Mouse (Mus musculus): ENCODE results near the gene Tdrd7.

DNA sequence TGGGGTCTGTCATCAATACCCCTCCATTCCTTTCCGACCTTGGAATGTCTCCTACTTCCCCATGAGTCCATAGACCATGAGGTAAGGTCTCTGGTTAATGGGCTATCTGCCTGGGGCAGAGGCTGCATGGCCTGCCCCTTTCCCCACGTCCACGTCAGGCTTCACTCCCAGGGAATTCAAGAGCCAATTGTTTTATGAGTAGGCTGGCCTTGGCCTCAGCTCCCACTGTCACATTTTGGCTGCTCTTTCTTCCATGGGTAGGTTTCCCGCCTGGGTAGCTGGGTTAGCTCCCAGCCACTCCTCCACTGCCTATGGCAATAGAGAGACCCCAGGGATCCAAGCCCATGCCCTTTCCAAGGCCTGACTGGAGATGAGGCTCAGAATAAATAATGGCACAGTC, 36.6 kb upstream of the Tdrd7 start:
- no peak for TF ChIP-seq CTCF (IDR thresholded peaks at IDR 0.05; ENCODE audit: low read depth)
- no peak for TF ChIP-seq EP300 (IDR thresholded peaks at IDR 0.05; ENCODE audit: low read depth)
